Mouse (Mus musculus) common myeloid progenitor, adult 5-6 weeks (primary cell): ENCODE data around the gene Napepld. TPM values are rescaled to one million over a fixed set of nuclear protein-coding genes. Genes with fewer than 3 reads are reported as not detected.
A peak's percentile ranks its signal among the peaks of the same experiment; 100 is the strongest.

Experiments
- ATAC-seq: replicated peaks from 2 replicates; pipeline ENCODE4 v1.8.0; 2016; ENCODE audit warnings: low read depth, mild to moderate bottlenecking, moderate TSS enrichment, inconsistent platforms; ENCODE audit not compliant: poor library complexity, severe bottlenecking
- total RNA-seq: library from RNA; stranded (forward); fragments of 200-1000, 187-1606 nt; gene quantifications from 2 replicates; pipeline ENCODE4 v1.2.3, GENCODE M21; 2017

Napepld gene
- total RNA-seq, 1 experiment from 2014 or later = 1.7 TPM

GRCm38 (mm10) chr5:21672812-21673635, 28.2 kb downstream of the Napepld start:
- ATAC-seq = peak; percentile 78

GRCm38 (mm10) chr5:21669307-21669706, 31.9 kb downstream of the Napepld start:
- no peak for ATAC-seq

DNA sequence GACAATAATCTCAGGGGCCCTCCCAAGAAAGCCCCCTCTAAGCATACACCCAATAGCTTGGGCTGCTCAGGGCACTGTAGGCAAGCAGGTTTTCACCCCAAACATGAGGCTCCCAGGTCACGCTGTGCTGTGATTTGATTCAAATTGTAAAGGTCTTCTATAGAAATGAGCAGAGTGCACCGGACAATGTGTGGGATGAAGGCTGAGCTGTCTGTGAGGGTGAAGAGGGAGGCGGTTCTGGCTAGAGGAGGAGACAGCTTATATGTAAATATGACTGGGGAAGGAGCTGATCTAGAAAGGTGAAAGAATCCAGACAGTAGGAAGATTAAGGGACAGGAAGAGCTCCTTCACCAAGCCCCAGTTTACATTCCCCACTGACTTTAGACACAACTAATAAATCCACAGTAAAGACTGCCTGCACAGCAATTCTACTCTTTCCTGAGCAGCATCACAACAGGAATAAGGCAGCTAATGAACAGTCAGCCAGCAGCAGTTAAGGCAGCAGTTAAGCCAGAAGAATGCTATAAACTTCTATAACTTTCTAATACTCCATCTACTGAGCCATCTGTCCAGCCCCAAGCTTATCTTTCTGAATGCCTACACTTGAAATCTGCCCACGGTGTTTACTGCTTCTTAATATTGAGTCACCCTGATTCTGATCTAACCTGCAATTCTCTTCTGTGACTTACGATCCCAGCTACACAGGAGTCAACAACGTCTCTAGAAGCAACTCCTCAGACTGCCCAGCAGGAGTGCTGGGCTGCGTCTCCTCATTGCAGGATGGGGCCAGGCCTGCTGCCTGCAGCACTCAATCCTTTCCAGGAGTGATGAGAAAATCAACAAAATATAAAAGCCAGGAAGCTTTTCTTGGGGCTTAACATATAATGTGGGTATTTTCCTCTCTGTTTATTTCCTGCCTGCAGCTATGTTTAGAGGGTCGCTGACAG, 33.7 kb downstream of the Napepld start:
- 0 out of 2 replicates have a peak, but pooled peaks have one; percentile 18 for ATAC-seq

DNA sequence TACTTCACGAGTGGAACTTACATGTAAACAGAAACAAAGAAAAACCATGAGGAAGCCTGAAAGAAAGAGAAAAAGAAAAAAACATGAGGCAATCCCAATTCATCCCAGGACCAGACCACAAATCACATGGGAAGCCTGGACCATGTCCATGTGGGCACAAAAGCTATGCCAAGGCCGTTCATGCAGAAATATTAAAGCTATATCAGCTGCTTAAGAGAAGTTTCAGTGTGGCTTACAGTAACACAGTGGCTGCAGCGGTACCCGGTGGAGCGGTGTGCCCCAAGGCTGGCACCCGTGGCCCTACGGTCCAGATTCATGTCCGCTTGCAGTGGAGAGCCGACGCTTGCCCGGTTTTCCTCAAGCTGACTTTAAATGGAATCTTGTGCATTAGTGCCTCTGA, 38.1 kb downstream of the Napepld start:
- ATAC-seq = no peak

DNA sequence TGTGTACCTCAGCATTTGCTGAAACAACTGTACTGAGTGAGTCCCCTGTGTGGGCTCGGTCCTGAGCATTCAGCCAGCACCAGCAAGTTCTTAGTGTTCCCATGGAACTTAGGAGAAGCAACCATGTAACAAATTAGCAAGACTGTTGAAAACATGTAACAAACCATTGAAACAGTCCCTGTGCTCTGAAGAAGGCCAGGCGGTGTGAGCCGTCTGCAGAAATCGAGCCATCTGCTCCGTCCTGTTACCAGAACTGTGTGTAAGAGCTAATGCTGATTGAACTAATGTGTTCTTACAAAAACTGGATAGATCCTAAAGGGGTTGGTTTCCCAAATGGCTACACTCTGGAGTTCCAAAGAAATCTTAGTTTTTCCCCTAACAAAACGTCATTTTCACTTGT, 40.3 kb downstream of the Napepld start:
- ATAC-seq = no peak

DNA sequence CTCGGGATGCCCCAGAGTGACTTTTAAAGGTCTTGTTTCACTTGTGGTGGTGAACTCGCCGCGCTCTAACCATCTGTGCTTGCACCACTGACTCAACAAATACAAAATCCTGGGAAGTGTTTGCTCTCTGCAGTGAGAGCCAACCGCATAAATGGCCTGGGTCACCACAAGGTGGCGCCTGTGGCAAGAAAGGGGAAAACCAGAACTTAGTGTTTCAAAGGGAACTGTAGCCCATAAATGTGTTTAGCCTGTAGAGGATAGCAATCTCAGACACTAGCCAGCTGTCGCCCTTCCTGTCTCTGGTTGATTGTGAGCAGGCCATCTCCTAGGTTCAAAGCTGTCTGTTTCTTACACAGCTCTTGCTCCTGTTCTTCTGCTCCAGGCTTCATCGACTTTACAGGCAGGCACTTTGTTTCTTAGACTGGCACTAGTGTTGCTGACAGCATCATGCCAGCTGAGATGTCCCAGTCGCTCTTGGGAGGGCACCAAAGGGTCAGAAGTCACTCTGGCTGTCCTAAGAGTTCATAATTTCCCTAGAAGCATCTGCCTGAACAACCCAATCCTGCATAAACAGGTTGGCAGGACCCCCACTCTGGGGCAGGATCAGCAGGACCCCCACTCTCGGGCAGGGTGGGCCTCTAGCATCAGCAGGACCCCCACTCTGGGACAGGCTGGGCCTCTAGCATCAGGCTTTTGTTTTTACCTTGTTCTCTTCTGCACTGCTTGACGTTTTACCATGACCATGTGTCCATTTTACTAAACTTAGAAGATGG, 42.4 kb downstream of the Napepld start:
- peak; percentile 90 for ATAC-seq

- ATAC-seq = no peak
Observed at GRCm38 (mm10) chr5:21658038-21658437, 43.2 kb downstream of the Napepld start.

- no peak for ATAC-seq
Observed at GRCm38 (mm10) chr5:21656912-21657311, 44.3 kb downstream of the Napepld start.

GRCm38 (mm10) chr5:21651885-21652612, 49.1 kb downstream of the Napepld start:
- no peak for ATAC-seq

DNA sequence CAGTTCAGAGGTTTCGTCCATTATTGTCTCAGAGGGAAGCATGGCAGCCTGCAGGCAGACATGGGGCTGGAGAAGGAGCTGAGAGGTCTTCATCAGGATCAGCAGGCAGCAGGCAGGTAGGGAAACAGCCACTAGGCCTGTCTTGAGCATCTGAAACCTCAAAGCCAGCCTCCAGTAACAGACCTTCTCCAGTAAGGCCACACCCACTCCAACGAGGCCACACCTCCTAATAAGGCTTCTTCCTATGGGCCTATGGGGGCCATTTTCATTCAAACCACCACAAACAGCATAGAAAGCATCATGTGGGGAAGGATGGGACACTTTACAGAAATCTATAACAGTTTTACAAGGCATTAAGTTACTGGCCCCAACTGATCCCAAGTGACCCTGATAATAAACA, 50.5 kb downstream of the Napepld start:
- ATAC-seq = no peak

GRCm38 (mm10) chr5:21646133-21646491, 55.1 kb downstream of the Napepld start:
- no peak for ATAC-seq

DNA sequence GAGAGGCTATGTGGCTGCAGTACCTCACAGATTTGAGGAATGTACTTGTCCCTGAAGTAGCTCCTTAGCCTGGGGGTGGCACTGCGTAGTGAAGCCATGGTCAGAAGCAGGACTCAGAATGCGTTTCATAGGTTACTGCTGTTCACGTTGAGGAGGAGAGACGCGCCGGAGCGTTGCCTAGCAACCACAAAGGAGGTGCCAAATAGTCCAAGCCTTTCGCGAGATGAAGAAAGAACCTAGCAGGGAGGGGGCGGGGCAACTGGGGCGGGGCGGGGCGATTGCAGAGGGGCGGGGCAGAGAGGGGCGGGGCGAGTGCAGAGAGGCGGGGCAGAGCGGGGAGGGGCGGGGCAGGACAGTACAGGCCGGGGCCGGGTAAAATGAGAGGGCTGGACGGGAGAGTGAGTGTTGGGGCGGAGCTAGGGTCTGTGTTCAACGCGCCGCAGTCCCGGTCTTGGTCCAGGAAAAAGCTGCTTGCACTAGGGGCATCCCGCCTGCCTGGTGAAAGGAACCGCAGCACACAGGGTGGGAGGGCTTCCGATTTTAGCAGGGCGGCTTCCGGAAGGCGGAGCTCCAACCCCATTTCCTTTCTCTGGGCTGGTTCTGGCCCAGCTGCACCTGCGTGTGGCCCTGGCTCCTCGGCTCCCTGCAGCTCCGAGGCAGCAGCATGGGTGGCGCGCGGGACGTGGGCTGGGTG, 55.6 kb downstream of the Napepld start, which contains the start of the genes Fbxl13 and Armc10:
Gene Fbxl13, minus strand, starts transcription at position 196 of the 694 bp plus-strand sequence.
Gene Armc10, plus strand, starts transcription at position 375 of the 694 bp plus-strand sequence.
- peak; percentile 93 for ATAC-seq

- peak; percentile 20 for ATAC-seq
Observed at GRCm38 (mm10) chr5:21644891-21645438, 56.2 kb downstream of the Napepld start.

- no peak for ATAC-seq
Observed at GRCm38 (mm10) chr5:21643606-21644005, 57.6 kb downstream of the Napepld start.

- ATAC-seq = no peak
Observed at GRCm38 (mm10) chr5:21640961-21641360, 60.2 kb downstream of the Napepld start.

DNA sequence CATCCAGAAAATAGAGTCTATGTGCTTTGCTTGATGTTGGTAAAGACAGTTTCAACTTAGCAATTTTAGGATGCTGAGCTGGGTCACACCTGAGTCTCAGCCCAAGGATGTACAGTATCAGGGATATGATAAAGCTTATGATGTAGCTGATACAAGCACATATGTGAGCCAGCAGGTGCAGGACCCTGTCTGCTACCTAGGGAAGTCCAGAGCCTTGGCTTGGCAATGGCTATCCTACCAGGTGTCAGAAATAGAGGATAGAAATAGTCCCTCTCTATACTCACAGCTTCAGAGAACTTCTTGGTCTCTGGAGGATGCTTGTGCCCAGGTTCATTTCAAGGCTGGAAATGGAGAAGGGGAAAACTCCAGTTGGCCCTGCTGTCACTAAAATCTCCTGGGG, 75.3 kb downstream of the Napepld start:
- no peak for ATAC-seq

DNA sequence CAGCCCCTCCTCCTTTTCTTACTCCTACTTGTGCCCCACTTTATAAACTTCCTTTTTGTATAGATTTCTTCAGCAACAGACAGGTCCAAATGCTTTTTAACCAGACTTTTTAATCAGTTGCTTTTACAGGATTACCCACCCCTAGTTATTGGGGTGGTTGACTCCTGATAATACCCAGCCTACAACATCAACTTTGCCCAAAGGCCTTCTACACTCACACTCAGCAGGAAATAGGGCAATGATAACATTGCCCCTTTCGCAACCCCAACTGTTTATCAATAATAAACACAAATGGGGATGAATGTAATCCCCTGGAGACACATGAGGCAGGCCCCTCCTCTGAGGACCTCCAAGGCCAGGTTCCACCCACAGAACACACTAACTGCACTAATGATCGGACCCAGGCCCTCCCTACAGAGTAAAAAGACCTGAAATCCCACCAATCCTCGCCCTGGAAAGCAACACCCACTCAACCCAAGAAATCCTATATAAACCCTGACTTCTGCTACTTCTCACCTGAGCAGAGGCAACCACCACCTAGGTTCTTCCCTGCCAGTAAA, 84.7 kb downstream of the Napepld start:
- peak; percentile 66 for ATAC-seq

- 0 out of 2 replicates have a peak, but pooled peaks have one; percentile 30 for ATAC-seq
Observed at GRCm38 (mm10) chr5:21614299-21614698, 86.9 kb downstream of the Napepld start.
